Mouse (Mus musculus) adipocyte (in vitro differentiated cells): ENCODE measurements around the gene Nop10.
"Not testable (repeated sequence)": the region's sequence is repeated elsewhere in the genome, so short reads cannot be mapped to it uniquely, and the experiment has no call there.

Experiments
- DNase-seq: peaks from one replicate; pipeline ENCODE4 v3.0.0-alpha.2; 2016; ENCODE audit warnings: low spot score

Gene Nop10

DNA sequence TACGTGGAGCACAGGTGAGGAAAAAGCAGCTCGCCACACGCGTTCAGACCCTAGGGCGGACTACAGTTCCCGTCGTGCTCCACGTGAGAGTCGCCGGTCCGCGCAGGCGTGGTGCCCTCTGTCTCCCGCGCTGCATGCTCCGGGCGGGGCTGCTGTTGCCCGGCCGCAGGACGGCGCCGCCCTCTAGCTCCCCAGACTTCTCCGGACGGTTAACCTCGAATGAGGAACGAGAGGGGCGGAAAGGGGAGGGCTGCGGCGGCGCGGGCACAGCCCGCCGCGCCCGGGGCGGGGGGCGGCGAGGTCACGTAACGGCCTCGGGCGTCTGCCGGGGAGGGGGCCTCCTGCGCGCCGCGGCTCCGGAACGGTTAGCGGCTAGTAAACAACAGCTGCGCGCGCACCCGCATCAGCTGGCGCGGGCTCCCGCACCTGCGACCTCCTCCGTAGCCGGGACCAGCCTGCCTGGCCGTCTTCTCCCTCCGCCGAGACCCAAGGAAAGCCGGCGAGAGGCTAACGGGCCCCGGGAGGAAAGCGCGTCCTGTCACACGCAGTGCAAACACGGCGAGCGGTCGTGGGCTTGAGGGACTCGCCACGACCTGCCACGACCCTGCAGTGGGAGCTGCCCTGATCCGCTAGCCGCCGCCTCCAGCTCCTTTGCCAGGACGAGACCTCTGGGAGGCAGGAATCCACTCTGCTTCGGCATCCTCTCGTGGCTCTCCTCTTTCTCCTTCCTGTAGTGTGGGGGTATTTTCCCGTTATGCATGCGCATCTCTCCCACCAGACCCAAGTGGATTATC lies 3.9 kb downstream of the Nop10 start, which contains the start of gene Slc12a6:
Slc12a6 (plus strand) TSS at position 378 of the 794 bp plus-strand sequence.
- peak; percentile 88 for DNase-seq

DNA sequence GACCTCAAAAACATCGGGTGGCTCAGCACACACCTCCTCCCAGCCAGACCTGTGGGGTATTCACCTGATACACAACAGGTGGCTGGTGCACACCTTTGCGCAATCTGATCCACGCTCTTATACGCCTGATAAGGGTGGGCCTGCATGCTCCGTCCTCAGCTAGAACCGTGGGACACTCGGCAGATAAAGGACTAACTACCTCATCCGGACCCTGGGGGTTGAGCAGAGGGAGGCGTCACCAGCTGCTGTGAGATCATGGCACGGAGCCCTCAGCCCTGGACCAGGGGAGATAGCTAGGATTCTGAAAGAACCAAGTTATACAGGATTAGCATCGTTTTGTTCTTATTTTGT lies 4.5 kb downstream of the Nop10 start, which contains the start of gene Gm21985:
Gm21985 (plus strand) TSS at position 73 of the 351 bp plus-strand sequence.
- peak; percentile 41 for DNase-seq

- peak; percentile 26 for DNase-seq
These were observed 5.1 kb downstream of the Nop10 start for GRCm38 (mm10) chr2:112266780-112267179.

DNA sequence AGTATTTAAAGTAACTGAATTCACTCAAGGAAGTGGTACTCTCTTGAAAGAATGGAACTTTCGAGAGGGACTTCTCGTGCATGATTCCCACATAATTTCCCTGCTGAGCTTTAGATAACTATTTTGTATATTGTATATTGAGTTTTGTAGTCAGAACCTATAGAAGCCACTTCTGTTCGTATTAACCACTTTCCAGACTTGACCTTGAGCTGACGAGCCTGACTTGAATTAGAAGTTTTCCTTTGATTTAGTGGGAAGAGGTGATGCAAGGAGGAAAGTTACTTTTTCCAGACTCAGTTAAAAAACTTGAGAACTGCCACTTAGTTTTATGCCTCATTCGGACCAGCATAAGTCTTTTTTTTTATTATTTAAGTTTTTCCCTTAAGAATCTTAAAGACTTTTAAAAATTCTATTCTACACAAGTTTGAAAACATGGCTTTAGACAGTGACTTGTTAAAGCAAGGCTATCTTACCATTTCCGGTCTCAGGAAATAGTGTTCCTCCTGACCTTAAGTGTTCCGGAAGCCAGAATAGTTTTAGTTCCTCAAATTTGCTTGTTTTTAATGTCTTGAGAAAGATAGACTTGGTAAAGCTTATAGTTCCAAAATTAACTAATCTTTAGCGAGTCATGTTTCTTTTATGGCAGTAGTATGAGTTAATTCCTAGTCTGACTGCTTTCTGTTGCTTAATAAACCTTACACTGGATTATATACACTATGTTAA lies 6.0 kb downstream of the Nop10 start:
- no peak for DNase-seq

GRCm38 (mm10) chr2:112270011-112270410 lies 8.3 kb downstream of the Nop10 start:
- no peak for DNase-seq

DNA sequence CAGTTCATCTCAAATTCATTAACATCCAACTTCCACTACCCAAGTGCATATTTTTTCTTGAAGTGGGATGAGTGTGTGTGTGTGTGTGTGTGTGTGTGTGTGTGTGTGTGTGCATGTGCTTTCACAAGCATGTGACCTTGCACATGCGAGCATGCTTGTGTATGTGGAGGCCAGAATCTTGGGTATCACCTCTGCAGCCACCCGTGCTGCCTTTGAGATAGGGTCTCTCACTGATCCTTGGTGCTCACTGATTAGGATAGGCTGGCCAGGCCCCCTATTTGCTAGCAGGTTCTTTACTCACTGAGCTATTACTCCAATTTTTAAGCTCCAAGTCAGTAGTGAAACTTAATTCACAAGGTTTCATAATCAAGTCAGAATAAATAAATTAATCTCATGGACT lies 11.2 kb downstream of the Nop10 start:
- no peak for DNase-seq

GRCm38 (mm10) chr2:112273474-112273873 lies 11.7 kb downstream of the Nop10 start:
- DNase-seq, result no peak

- no peak for DNase-seq
These were observed 15.1 kb downstream of the Nop10 start for GRCm38 (mm10) chr2:112276870-112277269.

GRCm38 (mm10) chr2:112282846-112283245 lies 21.1 kb downstream of the Nop10 start:
- no peak for DNase-seq

DNA sequence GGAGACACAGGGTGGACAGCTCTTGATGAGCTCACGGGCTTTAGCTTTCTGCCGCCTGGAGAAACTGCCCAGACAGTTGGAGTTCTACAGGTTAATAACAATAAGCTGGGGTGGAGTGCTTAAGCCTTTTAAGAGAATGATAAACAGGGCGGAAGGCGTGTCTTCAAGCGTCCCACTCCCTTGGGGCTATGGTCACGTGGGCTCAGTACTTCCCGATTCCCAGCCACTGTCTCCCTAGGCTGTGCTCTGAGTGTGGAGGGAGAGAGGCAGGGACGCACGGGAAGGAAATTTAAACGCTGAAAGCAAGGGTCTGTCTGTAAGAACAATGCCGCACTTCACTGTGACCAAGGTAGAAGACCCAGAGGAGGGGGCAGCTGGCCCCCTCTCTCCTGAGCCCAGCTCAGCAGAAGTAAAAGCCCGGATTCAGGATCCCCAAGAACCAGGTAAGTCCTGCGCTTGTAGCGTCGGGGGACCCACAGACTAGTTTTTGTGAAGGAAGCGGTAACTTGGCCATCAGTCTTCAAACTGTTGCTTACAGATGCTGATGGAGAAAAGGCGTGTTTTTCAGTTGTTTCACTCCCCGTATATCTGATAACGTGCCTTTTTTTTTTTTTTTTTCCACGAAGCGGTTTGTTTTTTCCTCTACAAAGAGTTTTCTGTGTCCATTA lies 22.8 kb downstream of the Nop10 start:
- no peak for DNase-seq

GRCm38 (mm10) chr2:112285031-112285390 lies 23.3 kb downstream of the Nop10 start:
- DNase-seq, result no peak

GRCm38 (mm10) chr2:112286062-112286461 lies 24.3 kb downstream of the Nop10 start:
- DNase-seq, result not testable (repeated sequence)

- DNase-seq, result no peak
These were observed 25.3 kb downstream of the Nop10 start for GRCm38 (mm10) chr2:112287059-112287458.

DNA sequence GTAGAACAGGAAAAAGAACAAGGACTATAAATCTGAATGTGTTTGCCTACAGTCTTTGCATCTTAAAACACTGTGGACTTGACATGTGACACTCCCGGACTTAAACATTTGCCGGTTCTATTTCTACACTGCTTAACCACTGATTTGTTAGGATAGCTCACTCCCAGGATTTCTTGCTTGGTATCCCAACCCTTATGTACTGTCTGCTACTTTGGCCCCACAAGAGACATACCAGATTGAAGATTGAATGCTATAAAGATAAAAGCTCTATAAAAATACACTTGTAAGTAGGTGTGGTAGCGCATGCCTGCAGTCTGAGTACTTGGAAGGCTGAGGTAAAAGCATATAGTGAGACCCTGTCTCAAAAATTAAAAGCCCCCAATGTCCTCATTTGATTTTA lies 27.8 kb downstream of the Nop10 start:
- no peak for DNase-seq

DNA sequence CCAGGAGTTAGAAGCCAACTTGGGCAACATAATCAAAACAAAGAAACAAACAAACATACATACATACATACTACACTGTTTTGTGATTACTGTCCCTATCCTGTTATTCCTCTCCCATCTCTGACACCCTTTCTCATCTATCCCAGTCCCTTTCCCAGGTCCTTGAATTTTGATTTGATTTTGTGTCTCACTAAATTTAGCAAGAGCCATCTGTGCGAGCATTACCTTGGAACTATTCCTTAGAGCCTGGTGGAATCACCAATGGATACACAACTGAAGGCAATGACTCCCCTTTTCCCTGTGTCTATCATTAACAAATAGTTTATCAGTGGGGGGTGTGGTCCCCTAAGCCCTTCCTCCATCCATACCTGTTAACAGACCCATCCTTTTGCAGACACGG lies 31.1 kb downstream of the Nop10 start:
- no peak for DNase-seq

DNA sequence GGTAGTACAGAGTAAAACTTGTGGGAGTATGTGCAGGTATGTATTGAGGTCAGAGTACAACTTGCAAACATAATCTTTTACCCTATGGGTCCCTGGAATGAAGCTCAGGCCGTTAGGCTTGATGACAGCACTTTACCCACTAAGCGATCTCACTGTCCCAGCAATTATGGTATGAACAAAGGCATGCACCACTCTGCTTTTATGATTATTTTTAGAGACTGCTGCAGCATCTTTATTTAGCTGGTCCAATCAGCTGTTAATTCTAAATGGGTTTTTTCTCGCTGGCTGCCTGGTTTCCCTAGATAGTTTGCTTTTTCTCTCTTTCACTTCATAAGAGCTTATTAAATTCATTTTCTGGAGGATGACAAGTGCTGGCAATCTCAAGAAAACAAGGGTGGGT lies 34.5 kb downstream of the Nop10 start:
- no peak for DNase-seq

- DNase-seq, result no peak
These were observed 36.5 kb downstream of the Nop10 start for GRCm38 (mm10) chr2:112298221-112298620.

GRCm38 (mm10) chr2:112308671-112309070 lies 46.9 kb downstream of the Nop10 start:
- no peak for DNase-seq

GRCm38 (mm10) chr2:112309161-112309600 lies 47.5 kb downstream of the Nop10 start:
- DNase-seq, result peak; percentile 11
